Mouse (Mus musculus) brain, embryonic 14.5 days (tissue): ENCODE results near the gene Wwox.

Experiments used
- CTCF ChIP-seq: fragments of 200-500 bp; IDR thresholded peaks from 2 replicates; pipeline ENCODE4 v1.5.1; 2012; ENCODE audit warnings: inconsistent platforms, mild to moderate bottlenecking, moderate library complexity, borderline replicate concordance; ENCODE audit not compliant: insufficient read depth, insufficient read length; ENCODE audit errors: extremely low read depth
- POLR2A ChIP-seq: fragments of 200-500 bp; IDR thresholded peaks from 2 replicates; pipeline ENCODE4 v1.6.1; 2012; ENCODE audit warnings: mild to moderate bottlenecking, inconsistent platforms, borderline replicate concordance; ENCODE audit not compliant: poor library complexity, insufficient read depth, insufficient read length, severe bottlenecking; ENCODE audit errors: extremely low read depth

GRCm38 (mm10) chr8:114890478-114890877 is 451.0 kb downstream of the Wwox start:
- TF ChIP-seq POLR2A, result no peak
- TF ChIP-seq CTCF, result no peak
